Comparison of ENCODE assay signal across 13 mouse cellular contexts in genomic region chrX:164446106-164446551, GRCm38 (mm10). TPM values are rescaled to one million over a fixed set of nuclear protein-coding genes. Genes with fewer than 3 reads are reported as not detected.
A peak's percentile ranks its signal among the peaks of the same experiment; 100 is the strongest.
DNase-seq lines count a peak whose midpoint lies in the region; ATAC-seq lines count a peak whose summit lies in the region.
"Had no signal": no experiment of that assay in that cellular context is flagged by ENCODE, and none has a peak within 500 bp of the region (broad histone marks: within the 10 kb centered on the region; RNA-seq: fewer than 3 reads in every experiment).

No protein-coding gene starts in this region.

- H3K4me3 ChIP-seq in intestine, embryonic 16.5 days (ENCODE audit: low read length) = no peak overlapping the region

- H3K27me3 ChIP-seq in intestine, embryonic 16.5 days (replicated peaks; ENCODE audit: control insufficient read depth, insufficient read depth, low read length) = no peaks in the 10 kb centered on the region

- H3K36me3 ChIP-seq in intestine, embryonic 16.5 days (ENCODE audit: control insufficient read depth, insufficient read depth, low read length) = no peaks in the 10 kb centered on the region

- H3K4me2 ChIP-seq in intestine, embryonic 16.5 days (ENCODE audit: low read depth, low read length) = no peak overlapping the region

- peak; percentile 36 for DNase-seq in CD4-positive, CD25-positive, alpha-beta regulatory T cell, adult 2 months (ENCODE audit: low read depth, low spot score)
- DNase-seq in spleen, postnatal 4 days (ENCODE audit: low spot score in 2 of 2) = peak; percentile 20 to 66
- DNase-seq in spleen, adult 18-20 months = no peak
- peak; percentile 10 for DNase-seq in testis, postnatal 14 days (ENCODE audit: low spot score)
- no peak for DNase-seq in gastrocnemius, postnatal 4 days (ENCODE audit: low spot score in 2 of 2)
- DNase-seq: right cerebral cortex, postnatal 25 days had no signal

- no peak overlapping the region for H3K27ac ChIP-seq in intestine, embryonic 16.5 days (ENCODE audit: low read length)

- no peaks in the 10 kb centered on the region for H3K4me1 ChIP-seq in intestine, embryonic 16.5 days (ENCODE audit: control insufficient read depth, insufficient read depth, low read length)

- no peaks in the 10 kb centered on the region for H3K9me3 ChIP-seq in intestine, embryonic 16.5 days (ENCODE audit: control insufficient read depth, low read length)

- H3K9ac ChIP-seq in intestine, embryonic 16.5 days (ENCODE audit: low read depth, low read length) = no peak overlapping the region

- 77% methylated on average over 10 of the region's 10 CpGs for WGBS in intestine, embryonic 16.5 days

- no peak for ATAC-seq in CD4-positive, CD25-positive, alpha-beta regulatory T cell, adult 4 months
- ATAC-seq in intestine, embryonic 16.5 days = 0 out of 2 replicates have a peak, but pooled peaks have one; percentile 53
- no peak for ATAC-seq in erythroid progenitor cell, adult 5-6 weeks (replicated peaks; ENCODE audit: low FRiP score, poor library complexity, severe bottlenecking)

RNA-seq across cellular contexts. Expression of gene Asb11, which starts 9.3 kb away (rescaled TPM):
- not detected for polyA plus RNA-seq in CD4-positive, CD25-positive, alpha-beta regulatory T cell, adult 4 months (2017; shearing (Covaris generic))
- 0.21 and 0.37 TPM in 2 replicates for polyA plus RNA-seq in intestine, embryonic 16.5 days (2015; fragmentation: Nextera tagmentation; extraction: Ambion mirVana)
- total RNA-seq in gastrocnemius, postnatal 4 days (2021) = 1 to 10 TPM; 5.3 to 7.7 TPM
- total RNA-seq in erythroid progenitor cell, adult 5-6 weeks (2015; ENCODE audit: low replicate concordance) = 0.72 TPM in 1 of 2 replicates, not detected in the other
- 0.51 TPM in 1 of 2 replicates, not detected in the other for total RNA-seq in erythroid progenitor cell, adult 5-6 weeks (2017; ENCODE audit: low replicate concordance)
- polyA plus RNA-seq: hindbrain, embryonic 11.5 days; neural tube, embryonic 14.5 days had no signal

RNA-seq across cellular contexts. Expression of gene Piga, which starts 26.5 kb away (rescaled TPM):
- polyA plus RNA-seq in CD4-positive, CD25-positive, alpha-beta regulatory T cell, adult 4 months (2017; shearing (Covaris generic)) = 1 to 10 TPM; 7.7 to 8.3 TPM
- 20.0 and 21.1 TPM in 2 replicates for polyA plus RNA-seq in intestine, embryonic 16.5 days (2015; fragmentation: Nextera tagmentation; extraction: Ambion mirVana)
- 1 to 10 TPM; 3.2 to 5.1 TPM for total RNA-seq in gastrocnemius, postnatal 4 days (2021)
- 25.6 and 29.3 TPM in 2 replicates for total RNA-seq in erythroid progenitor cell, adult 5-6 weeks (2015; ENCODE audit: low replicate concordance)
- 31.9 and 42.4 TPM in 2 replicates for total RNA-seq in erythroid progenitor cell, adult 5-6 weeks (2017; ENCODE audit: low replicate concordance)

RNA-seq across cellular contexts. Expression of gene Asb9, which starts 60.0 kb away (rescaled TPM):
- polyA plus RNA-seq in CD4-positive, CD25-positive, alpha-beta regulatory T cell, adult 4 months (2017; shearing (Covaris generic)) = not detected
- polyA plus RNA-seq in intestine, embryonic 16.5 days (2015; fragmentation: Nextera tagmentation; extraction: Ambion mirVana) = 0.16 TPM in 1 of 2 replicates, not detected in the other
- total RNA-seq in gastrocnemius, postnatal 4 days (2021) = not detected
- not detected in 2 replicates for total RNA-seq in erythroid progenitor cell, adult 5-6 weeks (2015; ENCODE audit: low replicate concordance)
- total RNA-seq in erythroid progenitor cell, adult 5-6 weeks (2017; ENCODE audit: low replicate concordance) = not detected in 2 replicates
- total RNA-seq: layer of hippocampus, postnatal 10 days had no signal
- polyA plus RNA-seq: liver, embryonic 16.5 days; neural tube, embryonic 14.5 days had no signal

Comparison
In these comparisons a context has a peak if more than half of its experiments do, and no peak if none do; other contexts are left out.
1. DNase-seq: peak in CD4-positive, CD25-positive, alpha-beta regulatory T cell, adult 2 months (single experiment), spleen, postnatal 4 days (2 of 2) and testis, postnatal 14 days (single experiment); none in spleen, adult 18-20 months (0 of 2) and gastrocnemius, postnatal 4 days (0 of 2).
2. RNA of gene Piga, which starts 26.5 kb away (total RNA-seq): 25.6 to 42.4 TPM in erythroid progenitor cell, adult 5-6 weeks; 3.2 to 5.1 TPM in gastrocnemius, postnatal 4 days; every median in the first group is over 4 times any median in the second.